Mouse (Mus musculus) leukemia stem cell, adult 10-12 weeks (primary cell): ENCODE measurements around the gene Ugt2a2. TPM values are rescaled to one million over a fixed set of nuclear protein-coding genes. Genes with fewer than 3 reads are reported as not detected.

Experiments
- polyA plus RNA-seq: library from polyadenylated mRNA; stranded (reverse); fragments of >175 nt; gene quantifications from 2 replicates; pipeline ENCODE4 v1.2.3, GENCODE M21; 2012; ENCODE audit warnings: low replicate concordance

Gene Ugt2a2
- not detected in 2 replicates for polyA plus RNA-seq

GRCm38 (mm10) chr5:87482160-87482559 is at the start of gene Ugt2a2:
Gene Ugt2a2, minus strand, starts transcription at chr5:87482260.

GRCm38 (mm10) chr5:87490771-87491170 is 8.7 kb upstream of the Ugt2a2 start, which contains the start of gene Ugt2a1:
Gene Ugt2a1, minus strand, starts transcription at chr5:87490871.

GRCm38 (mm10) chr5:87486706-87487105 is 4.6 kb upstream of the Ugt2a2 start, which contains the start of gene Gm43638:
Gene Gm43638, minus strand, starts transcription at chr5:87486806.

GRCm38 (mm10) chr5:87424041-87424440 is 58.0 kb downstream of the Ugt2a2 start, which contains the start of gene Ugt2b38:
Gene Ugt2b38, minus strand, starts transcription at chr5:87424203.

Other genes with a start within 250 kb of the Ugt2a2 start
- not detected in 2 replicates for gene Ugt2b37, start 227.5 kb downstream of the Ugt2a2 start, polyA plus RNA-seq
- not detected in 2 replicates for gene Ugt2a3, start 145.1 kb downstream of the Ugt2a2 start, polyA plus RNA-seq
- gene Ugt2b38, start 58.1 kb downstream of the Ugt2a2 start, polyA plus RNA-seq: not detected in 2 replicates
- not detected in 2 replicates for gene Gm43638, start 4.5 kb upstream of the Ugt2a2 start, polyA plus RNA-seq
- not detected in 2 replicates for gene Ugt2a1, start 8.6 kb upstream of the Ugt2a2 start, polyA plus RNA-seq
- gene Sult1b1, start 55.9 kb upstream of the Ugt2a2 start, polyA plus RNA-seq: not detected in 2 replicates
- not detected in 2 replicates for gene Sult1d1, start 86.8 kb upstream of the Ugt2a2 start, polyA plus RNA-seq
- not detected in 2 replicates for gene Sult1e1, start 109.3 kb upstream of the Ugt2a2 start, polyA plus RNA-seq
- gene Csn1s1, start 183.9 kb upstream of the Ugt2a2 start, polyA plus RNA-seq: not detected in 2 replicates
- gene Csn2, start 217.4 kb upstream of the Ugt2a2 start, polyA plus RNA-seq: not detected in 2 replicates